Mouse (Mus musculus) lung, embryonic 14.5 days (tissue): ENCODE results near the gene Cops9. TPM values are rescaled to one million over a fixed set of nuclear protein-coding genes. Genes with fewer than 3 reads are reported as not detected.

Experiments
- ATAC-seq: fragments of 200-750 bp; cut with Nextera tagmentation; 2 replicates; pipeline ENCODE4 v1.8.0; 2017; ENCODE audit warnings: mild to moderate bottlenecking, moderate TSS enrichment, moderate library complexity; ENCODE audit not compliant: insufficient read depth
- DNase-seq: peaks from one replicate; pipeline ENCODE4 v3.0.0-alpha.2; 2015
- H3K27ac ChIP-seq: fragments of 300-500 bp; sonication (generic); 2 replicates; pipeline ENCODE4 v1.5.1; 2014; ENCODE audit warnings: low read depth, mild to moderate bottlenecking, moderate library complexity
- H3K27me3 ChIP-seq: fragments of 300-500 bp; sonication (generic); 2 replicates; pipeline ENCODE4 v1.6.1; 2014; ENCODE audit warnings: low read length, control low read depth; ENCODE audit not compliant: insufficient read depth
- H3K36me3 ChIP-seq: fragments of 300-500 bp; sonication (generic); 2 replicates; pipeline ENCODE4 v1.6.1; 2014; ENCODE audit warnings: control low read depth; ENCODE audit not compliant: insufficient read depth
- H3K4me1 ChIP-seq: fragments of 300-500 bp; sonication (generic); 2 replicates; pipeline ENCODE4 v1.6.1; 2014; ENCODE audit warnings: antibody characterized with exemption, control low read depth; ENCODE audit not compliant: insufficient read depth
- H3K4me2 ChIP-seq: fragments of 300-500 bp; sonication (generic); 2 replicates; pipeline ENCODE4 v1.6.1; 2014; ENCODE audit warnings: mild to moderate bottlenecking
- H3K4me3 ChIP-seq: fragments of 300-500 bp; sonication (generic); 2 replicates; pipeline ENCODE4 v1.5.1; 2014; ENCODE audit warnings: low read depth, low read length
- H3K9ac ChIP-seq: fragments of 300-500 bp; sonication (generic); 2 replicates; pipeline ENCODE4 v1.6.1; 2014
- H3K9me3 ChIP-seq: fragments of 300-500 bp; sonication (generic); 2 replicates; pipeline ENCODE4 v1.6.1; 2016; ENCODE audit warnings: low read depth, low read length, control low read depth
- CTCF ChIP-seq: IDR thresholded peaks from 2 replicates; pipeline ENCODE4 v1.5.1; 2016; ENCODE audit warnings: antibody characterized with exemption, low read depth
- WGBS: fragments of 180-500 bp; shearing (Covaris S2); extraction: QIAGEN DNeasy Blood & Tissue Kit; methylation state at CpG from one replicate; pipeline ENCODE4 v1.1.7; 2014; 5-methylcytosine and 5-hydroxymethylcytosine counted together
- polyA plus RNA-seq: library from polyadenylated mRNA; unstranded; fragments of >200 nt; fragmentation: Nextera tagmentation; extraction: Ambion mirVana; gene quantifications from 2 replicates; pipeline ENCODE4 v1.2.1, GENCODE M21; 2014

Gene Cops9
- polyA plus RNA-seq, 1 experiment from 2014 or later, result 391 TPM

- no peak for ATAC-seq
- H3K4me2 ChIP-seq, result no peak overlapping the region
- no peak overlapping the region for H3K4me3 ChIP-seq
- no peaks in the 10 kb centered on the region for H3K4me1 ChIP-seq
- WGBS, result 70% methylated on average over 4 of the region's 4 CpGs
- TF ChIP-seq CTCF, result no peak
- H3K27ac ChIP-seq, result no peak overlapping the region
- no peak overlapping the region for H3K9ac ChIP-seq
- H3K27me3 ChIP-seq, result no peaks in the 10 kb centered on the region
- no peaks in the 10 kb centered on the region for H3K9me3 ChIP-seq
- DNase-seq, result no peak
- no peaks in the 10 kb centered on the region for H3K36me3 ChIP-seq
Observed at GRCm38 (mm10) chr1:92607711-92608110, 34.1 kb downstream of the Cops9 start.

DNA sequence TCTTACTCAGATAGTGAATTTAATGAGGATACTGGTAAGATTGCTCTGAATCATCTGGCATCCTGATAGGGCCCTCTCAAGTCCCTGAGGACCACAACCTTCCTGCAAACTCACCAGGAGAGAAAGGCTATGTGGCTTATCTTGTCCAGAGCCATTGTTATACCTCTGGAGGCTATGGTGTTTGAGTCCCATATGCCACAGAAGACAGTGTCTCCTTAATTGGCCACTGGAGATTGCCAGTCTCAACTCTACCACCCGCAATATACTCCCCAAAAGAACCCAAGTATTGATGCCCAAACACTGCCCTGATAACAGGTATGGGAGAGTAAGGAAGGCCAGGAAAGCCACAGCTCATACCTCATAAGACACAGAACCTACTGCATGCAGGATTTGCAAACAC lies 36.3 kb downstream of the Cops9 start, which contains the start of gene Olfr1410:
TSS of gene Olfr1410 (plus strand) at position 301 of the 400 bp plus-strand sequence.
- H3K4me3 ChIP-seq, result no peak within 1 kb of the TSS
- 81% methylated on average over 1 of the region's 1 CpGs for WGBS
- H3K36me3 ChIP-seq, result no peaks in the 10 kb centered on the region
- DNase-seq, result no peak
- H3K9ac ChIP-seq, result no peak within 1 kb of the TSS
- no peak for TF ChIP-seq CTCF
- H3K27me3 ChIP-seq, result no peaks in the 10 kb centered on the region
- ATAC-seq, result no peak
- no peaks in the 10 kb centered on the region for H3K9me3 ChIP-seq
- no peak within 1 kb of the TSS for H3K27ac ChIP-seq
- no peak within 1 kb of the TSS for H3K4me2 ChIP-seq
- no peaks in the 10 kb centered on the region for H3K4me1 ChIP-seq

GRCm38 (mm10) chr1:92596019-92596418 lies 45.8 kb downstream of the Cops9 start:
- WGBS, result 65% methylated on average over 3 of the region's 3 CpGs
- H3K36me3 ChIP-seq, result no peaks in the 10 kb centered on the region
- TF ChIP-seq CTCF, result no peak
- ATAC-seq, result no peak
- no peak overlapping the region for H3K4me2 ChIP-seq
- H3K27ac ChIP-seq, result no peak overlapping the region
- no peaks in the 10 kb centered on the region for H3K4me1 ChIP-seq
- H3K27me3 ChIP-seq, result no peaks in the 10 kb centered on the region
- H3K9me3 ChIP-seq, result no peaks in the 10 kb centered on the region
- no peak overlapping the region for H3K9ac ChIP-seq
- DNase-seq, result no peak
- H3K4me3 ChIP-seq, result no peak overlapping the region

DNA sequence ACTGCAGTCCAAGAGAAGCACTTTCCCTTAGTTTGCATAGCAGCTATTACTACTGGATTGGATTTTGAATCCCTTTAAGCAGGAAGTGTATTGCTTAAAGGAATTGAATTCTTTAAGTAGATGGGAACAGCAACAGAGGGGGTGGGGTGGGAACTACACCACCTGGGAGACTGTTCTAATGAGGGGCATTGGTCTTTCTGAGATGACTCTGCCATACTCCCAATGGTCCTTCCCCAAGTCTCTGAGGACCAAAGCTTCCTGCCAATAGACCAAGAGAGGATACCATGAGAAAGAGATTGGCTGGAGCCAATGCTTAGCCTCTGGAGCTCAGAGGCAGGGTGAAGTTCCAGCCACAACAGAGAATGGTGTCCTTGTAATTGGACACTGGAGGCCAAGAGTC lies 47.7 kb downstream of the Cops9 start, which contains the start of gene Olfr1411:
TSS of gene Olfr1411 (plus strand) at position 301 of the 400 bp plus-strand sequence.
- no peaks in the 10 kb centered on the region for H3K36me3 ChIP-seq
- H3K4me3 ChIP-seq, result no peak within 1 kb of the TSS
- H3K4me1 ChIP-seq, result no peaks in the 10 kb centered on the region
- ATAC-seq (no peak), DNase-seq (no peak)
- no peak within 1 kb of the TSS for H3K27ac ChIP-seq
- H3K4me2 ChIP-seq, result no peak within 1 kb of the TSS
- TF ChIP-seq CTCF, result no peak
- no peaks in the 10 kb centered on the region for H3K27me3 ChIP-seq
- H3K9ac ChIP-seq, result no peak within 1 kb of the TSS
- H3K9me3 ChIP-seq, result no peaks in the 10 kb centered on the region

Other genes starting within 250 kb of the Cops9 start
- 265 and 268 TPM in 2 replicates for gene Ndufa10, start 168.1 kb downstream of the Cops9 start, polyA plus RNA-seq
- gene Olfr1416, start 156.9 kb downstream of the Cops9 start, polyA plus RNA-seq, result not detected in 2 replicates
- not detected in 2 replicates for gene Olfr1415, start 145.9 kb downstream of the Cops9 start, polyA plus RNA-seq
- gene Olfr1414, start 123.3 kb downstream of the Cops9 start, polyA plus RNA-seq, result not detected in 2 replicates
- gene Olfr1413, start 70.7 kb downstream of the Cops9 start, polyA plus RNA-seq, result not detected in 2 replicates
- not detected in 2 replicates for gene Olfr1412, start 56.2 kb downstream of the Cops9 start, polyA plus RNA-seq
- gene Olfr1411, start 47.6 kb downstream of the Cops9 start, polyA plus RNA-seq, result not detected in 2 replicates
- gene Olfr1410, start 36.2 kb downstream of the Cops9 start, polyA plus RNA-seq, result not detected in 2 replicates
- not detected in 2 replicates for gene Olfr12, start 24.2 kb downstream of the Cops9 start, polyA plus RNA-seq
- not detected in 2 replicates for gene Otos, start 6.9 kb upstream of the Cops9 start, polyA plus RNA-seq
- gene Gpc1, start 189.7 kb upstream of the Cops9 start, polyA plus RNA-seq, result 36.3 and 42.4 TPM in 2 replicates